Mouse (Mus musculus) MEL (cell line): ENCODE measurements around the gene Sema6c. TPM values are rescaled to one million over a fixed set of nuclear protein-coding genes. Genes with fewer than 3 reads are reported as not detected.

Experiments used
- DNase-seq: peaks from one replicate; pipeline ENCODE4 v3.0.0; 2011; ENCODE audit warnings: low read depth, low spot score
- H3K27ac ChIP-seq: 2 replicates; pipeline ENCODE4 v1.5.1; 2012; ENCODE audit warnings: low read depth, mild to moderate bottlenecking, control low read depth, low read length, moderate library complexity; ENCODE audit not compliant: control insufficient read depth
- H3K27me3 ChIP-seq, 2 experiments: fragments of 150-350 bp in 1 of 2; sonication (generic) in 1 of 2; 2 replicates each; pipeline ENCODE4 v1.6.1; 2012; ENCODE audit warnings: low read length in 2 of 2, mild to moderate bottlenecking in 2 of 2, improper control_type of control experiment in 1 of 2, moderate library complexity in 1 of 2; ENCODE audit not compliant: insufficient read depth in 2 of 2, control insufficient read depth in 1 of 2
- H3K36me3 ChIP-seq, 2 experiments: 2 replicates each; pipeline ENCODE4 v1.6.1; 2012 to 2014; ENCODE audit warnings: low read length in 2 of 2, improper control_type of control experiment in 1 of 2, inconsistent platforms in 1 of 2, mild to moderate bottlenecking in 1 of 2; ENCODE audit not compliant: insufficient read depth in 2 of 2, control insufficient read depth in 1 of 2
- H3K4me1 ChIP-seq, 2 experiments: fragments of 150-350 bp in 1 of 2; sonication (generic) in 1 of 2; 2 replicates each; pipeline ENCODE4 v1.6.1; 2012; ENCODE audit warnings: low read length in 2 of 2, improper control_type of control experiment in 1 of 2, mild to moderate bottlenecking in 1 of 2; ENCODE audit not compliant: insufficient read depth in 2 of 2, control insufficient read depth in 1 of 2
- H3K4me3 ChIP-seq, 2 experiments: fragments of 150-350 bp in 1 of 2; sonication (generic) in 1 of 2; 2 replicates each; pipeline ENCODE4 v1.5.1; 2012; ENCODE audit warnings: low read depth in 2 of 2, low read length in 2 of 2, mild to moderate bottlenecking in 2 of 2, moderate library complexity in 2 of 2, control low read depth in 1 of 2, improper control_type of control experiment in 1 of 2; ENCODE audit not compliant: control insufficient read depth in 1 of 2, insufficient read depth in 1 of 2
- H3K79me2 ChIP-seq: 2 replicates; pipeline ENCODE4 v1.6.1; 2012; ENCODE audit warnings: mild to moderate bottlenecking, low read length, moderate library complexity; ENCODE audit not compliant: control insufficient read depth, poor library complexity, insufficient read depth
- H3K9ac ChIP-seq: 2 replicates; pipeline ENCODE4 v1.6.1; 2012; ENCODE audit warnings: low read depth, mild to moderate bottlenecking, control low read depth, low read length, moderate library complexity; ENCODE audit not compliant: control insufficient read depth, poor library complexity, severe bottlenecking
- H3K9me3 ChIP-seq: fragments of 150-350 bp; sonication (generic); replicated peaks from 2 replicates; pipeline ENCODE4 v1.6.1; 2012; ENCODE audit warnings: mild to moderate bottlenecking, low read length, improper control_type of control experiment, moderate library complexity; ENCODE audit not compliant: insufficient read depth
- CTCF ChIP-seq, 3 experiments: IDR thresholded peaks in 2 of 3; conservative IDR thresholded peaks in 1 of 3; 2 replicates each; pipeline ENCODE4 v1.5.1; 2011 to 2012; ENCODE audit warnings: low read length in 3 of 3, low read depth in 2 of 3, mild to moderate bottlenecking in 2 of 3, improper control_type of control experiment in 1 of 3, inconsistent platforms in 1 of 3, mixed read lengths in 1 of 3, moderate library complexity in 1 of 3; ENCODE audit not compliant: control insufficient read depth in 1 of 3, insufficient read depth in 1 of 3, poor library complexity in 1 of 3, severe bottlenecking in 1 of 3
- E2F4 ChIP-seq: IDR thresholded peaks from 2 replicates; pipeline ENCODE4 v1.6.1; 2011; ENCODE audit warnings: low read depth, low read length, improper control_type of control experiment, borderline replicate concordance
- ELF1 ChIP-seq: IDR thresholded peaks from 2 replicates; pipeline ENCODE4 v1.6.1; 2014; ENCODE audit warnings: low read depth, mild to moderate bottlenecking, inconsistent platforms, low read length, improper control_type of control experiment, moderate library complexity
- EP300 ChIP-seq, 2 experiments: IDR thresholded peaks; 2 replicates each; pipeline ENCODE4 v1.6.1; 2011; ENCODE audit warnings: improper control_type of control experiment in 2 of 2, low read length in 2 of 2, low read depth in 1 of 2, mild to moderate bottlenecking in 1 of 2
- GATA1 ChIP-seq: IDR thresholded peaks from 2 replicates; pipeline ENCODE4 v1.6.1; 2011; ENCODE audit warnings: low read depth, low read length, improper control_type of control experiment
- MAZ ChIP-seq: IDR thresholded peaks from 2 replicates; pipeline ENCODE4 v1.6.1; 2012; ENCODE audit warnings: low read depth, mild to moderate bottlenecking, inconsistent platforms, low read length, improper control_type of control experiment
- MEF2A ChIP-seq: IDR thresholded peaks from 2 replicates; pipeline ENCODE4 v1.6.1; 2014; ENCODE audit warnings: low read depth, mild to moderate bottlenecking, inconsistent platforms, low read length, improper control_type of control experiment; ENCODE audit not compliant: poor library complexity, insufficient replicate concordance, severe bottlenecking; ENCODE audit errors: extremely low read depth
- MYB ChIP-seq: IDR thresholded peaks from 2 replicates; pipeline ENCODE4 v1.6.1; 2011; ENCODE audit warnings: mild to moderate bottlenecking, low read depth, low read length, improper control_type of control experiment
- NRF1 ChIP-seq: IDR thresholded peaks from 2 replicates; pipeline ENCODE4 v1.6.1; 2014; ENCODE audit warnings: low read depth, mild to moderate bottlenecking, inconsistent platforms, low read length, improper control_type of control experiment, moderate library complexity; ENCODE audit not compliant: poor library complexity, insufficient read depth, severe bottlenecking
- POLR2A ChIP-seq, 2 experiments: IDR thresholded peaks; 2 replicates each; pipeline ENCODE4 v1.6.1; 2011 to 2012; ENCODE audit warnings: low read length in 2 of 2, mild to moderate bottlenecking in 2 of 2, control low read depth in 1 of 2, improper control_type of control experiment in 1 of 2, low read depth in 1 of 2, moderate library complexity in 1 of 2; ENCODE audit not compliant: control insufficient read depth in 1 of 2, insufficient read depth in 1 of 2, poor library complexity in 1 of 2
- POLR2AphosphoS2 ChIP-seq: IDR thresholded peaks from 2 replicates; pipeline ENCODE4 v1.6.1; 2011; ENCODE audit warnings: low read length, improper control_type of control experiment
- RAD21 ChIP-seq: IDR thresholded peaks from 2 replicates; pipeline ENCODE4 v1.6.1; 2011; ENCODE audit warnings: mild to moderate bottlenecking, low read depth, low read length, improper control_type of control experiment
- RCOR1 ChIP-seq: IDR thresholded peaks from 2 replicates; pipeline ENCODE4 v1.6.1; 2012; ENCODE audit warnings: low read depth, mild to moderate bottlenecking, inconsistent platforms, low read length, improper control_type of control experiment
- SMC3 ChIP-seq: IDR thresholded peaks from 2 replicates; pipeline ENCODE4 v1.6.1; 2011; ENCODE audit warnings: low read depth, low read length, improper control_type of control experiment
- TBP ChIP-seq: IDR thresholded peaks from 2 replicates; pipeline ENCODE4 v1.8.0; 2011; ENCODE audit warnings: low read depth, low read length, improper control_type of control experiment
- USF2 ChIP-seq, 2 experiments: IDR thresholded peaks; 2 replicates each; pipeline ENCODE4 v1.6.1; 2011 to 2012; ENCODE audit warnings: improper control_type of control experiment in 2 of 2, low read length in 2 of 2, borderline replicate concordance in 1 of 2, inconsistent platforms in 1 of 2, low read depth in 1 of 2, mild to moderate bottlenecking in 1 of 2; ENCODE audit not compliant: insufficient read depth in 1 of 2
- ZKSCAN1 ChIP-seq: IDR thresholded peaks from 2 replicates; pipeline ENCODE4 v1.6.1; 2012; ENCODE audit warnings: low read depth, mild to moderate bottlenecking, inconsistent platforms, low read length, improper control_type of control experiment, moderate library complexity
- ZNF384 ChIP-seq: IDR thresholded peaks from 2 replicates; pipeline ENCODE4 v1.6.1; 2012; ENCODE audit warnings: low read depth, mild to moderate bottlenecking, inconsistent platforms, low read length, improper control_type of control experiment
- polyA plus RNA-seq, 2 experiments: library from polyadenylated mRNA; stranded (reverse) in 1 of 2; unstranded in 1 of 2; fragments of >175 nt in 1 of 2; fragments of >200 nt in 1 of 2; gene quantifications; 2 replicates each; pipeline versions ENCODE4 v1.2.1 to v1.2.4; 2012; ENCODE audit warnings: low replicate concordance in 2 of 2, low read depth in 1 of 2; ENCODE audit not compliant: insufficient read length in 2 of 2, insufficient read depth in 1 of 2, missing spikeins in 1 of 2
- total RNA-seq: library from RNA; depleted of rRNA; stranded (reverse); fragments of 300-350 nt; gene quantifications from 2 replicates; pipeline ENCODE4 v1.2.3, GENCODE M21; 2012

Gene Sema6c
- total and polyA plus RNA-seq, 3 experiments, result 0.35 to 3.2 TPM; not detected in 1

GRCm38 (mm10) chr3:95110911-95111726 is 49.1 kb upstream of the Sema6c start, which contains the start of gene Vps72:
Vps72 (plus strand) TSS chr3:95111022.
- Histone ChIP-seq H3K9me3 (no peaks in the 10 kb centered on the region), H3K9ac (peak within 1 kb of the TSS; percentile 87), H3K27me3 (no peaks in the 10 kb centered on the region), H3K36me3 (peaks cover 7 to 15% of the 10 kb centered on the region in 2 experiments), H3K4me3 (peak within 1 kb of the TSS; percentile 80 to 83), H3K4me1 (peaks cover 6 to 15% of the 10 kb centered on the region in 2 experiments), H3K79me2 (peaks cover 22% of the 10 kb centered on the region), H3K27ac (peak within 1 kb of the TSS; percentile 88)
- TF ChIP-seq EP300 (IDR thresholded peaks at IDR 0.05; ENCODE audit: low read depth in 1 of 2, low read length in 2 of 2) (no peak), GATA1 (peak; percentile 24; the same call in 1 of the 2 replicates), POLR2A (IDR thresholded peaks at IDR 0.05; ENCODE audit: control insufficient read depth in 1 of 2, insufficient read depth in 1 of 2, low read depth in 1 of 2, low read length in 2 of 2, poor library complexity in 1 of 2) (peak in 1 of 2 experiments; percentile 92; a peak in 2 of 4 replicates), CTCF (IDR thresholded peaks at IDR 0.05 in 2 of 3, conservative IDR thresholded peaks at IDR 0.05 in 1 of 3; ENCODE audit: control insufficient read depth in 1 of 3, insufficient read depth in 1 of 3, low read depth in 2 of 3, low read length in 3 of 3, poor library complexity in 1 of 3, severe bottlenecking in 1 of 3) (peak in 1 of 3 experiments; percentile 12; a peak in 1 of 6 replicates), NRF1 (no peak), RAD21 (no peak), MAZ (no peak), POLR2AphosphoS2 (no peak), ZNF384 (no peak)
- DNase-seq, result peak; percentile 100

- Histone ChIP-seq H3K79me2 (peaks cover 16% of the 10 kb centered on the region), H3K4me3 (no peak overlapping the region), H3K36me3 (peaks cover 12 to 13% of the 10 kb centered on the region in 2 experiments), H3K27ac (no peak overlapping the region), H3K9ac (no peak overlapping the region), H3K27me3 (no peaks in the 10 kb centered on the region), H3K4me1 (peaks cover 6 to 15% of the 10 kb centered on the region in 2 experiments), H3K9me3 (no peaks in the 10 kb centered on the region)
- no peak for DNase-seq
- TF ChIP-seq RCOR1 (no peak), MYB (no peak), ZKSCAN1 (no peak), E2F4 (no peak), CTCF (IDR thresholded peaks at IDR 0.05 in 2 of 3, conservative IDR thresholded peaks at IDR 0.05 in 1 of 3; ENCODE audit: control insufficient read depth in 1 of 3, insufficient read depth in 1 of 3, low read depth in 2 of 3, low read length in 3 of 3, poor library complexity in 1 of 3, severe bottlenecking in 1 of 3) (no peak), USF2 (IDR thresholded peaks at IDR 0.05; ENCODE audit: borderline replicate concordance in 1 of 2, insufficient read depth in 1 of 2, low read depth in 1 of 2, low read length in 2 of 2) (no peak), MAZ (no peak), ELF1 (no peak), TBP (no peak), SMC3 (no peak), MEF2A (no peak)
Measured at GRCm38 (mm10) chr3:95112760-95113159, 47.5 kb upstream of the Sema6c start.
